Mouse (Mus musculus) forebrain, embryonic 15.5 days (tissue): ENCODE measurements around the gene Raet1e. TPM values are rescaled to one million over a fixed set of nuclear protein-coding genes. Genes with fewer than 3 reads are reported as not detected.
"Not testable (repeated sequence)": the region's sequence is repeated elsewhere in the genome, so short reads cannot be mapped to it uniquely, and the experiment has no call there.

Experiments
- ATAC-seq: fragments of 200-750 bp; cut with Nextera tagmentation; replicated peaks from 2 replicates; pipeline ENCODE4 v1.8.0; 2017; ENCODE audit warnings: mild to moderate bottlenecking, moderate TSS enrichment, moderate library complexity
- H3K27ac ChIP-seq: fragments of 300-500 bp; sonication (generic); replicated peaks from 2 replicates; pipeline ENCODE4 v1.5.1; 2015; ENCODE audit warnings: mild to moderate bottlenecking, inconsistent platforms
- H3K27me3 ChIP-seq: fragments of 300-500 bp; sonication (generic); 2 replicates; pipeline ENCODE4 v1.6.1; 2015; ENCODE audit warnings: inconsistent platforms
- H3K36me3 ChIP-seq: fragments of 300-500 bp; sonication (generic); 2 replicates; pipeline ENCODE4 v1.6.1; 2015; ENCODE audit warnings: mild to moderate bottlenecking, inconsistent platforms
- H3K4me1 ChIP-seq: fragments of 300-500 bp; sonication (generic); 2 replicates; pipeline ENCODE4 v1.6.1; 2015; ENCODE audit warnings: inconsistent platforms
- H3K4me2 ChIP-seq: fragments of 300-500 bp; sonication (generic); replicated peaks from 2 replicates; pipeline ENCODE4 v1.6.1; 2015; ENCODE audit warnings: mild to moderate bottlenecking, inconsistent platforms
- H3K4me3 ChIP-seq: fragments of 300-500 bp; sonication (generic); 2 replicates; pipeline ENCODE4 v1.5.1; 2015; ENCODE audit warnings: mild to moderate bottlenecking, inconsistent platforms
- H3K9ac ChIP-seq: fragments of 300-500 bp; sonication (generic); replicated peaks from 2 replicates; pipeline ENCODE4 v1.6.1; 2015; ENCODE audit warnings: mild to moderate bottlenecking, inconsistent platforms
- H3K9me3 ChIP-seq: fragments of 300-500 bp; sonication (generic); 2 replicates; pipeline ENCODE4 v1.6.1; 2016; ENCODE audit warnings: inconsistent platforms
- WGBS: fragments of 180-500 bp; shearing (Covaris S2); methylation state at CpG from one replicate; pipeline ENCODE4 v1.1.7; 2015; ENCODE audit warnings: mixed read lengths; 5-methylcytosine and 5-hydroxymethylcytosine counted together
- polyA plus RNA-seq: library from polyadenylated mRNA; unstranded; fragments of >200 nt; fragmentation: Nextera tagmentation; extraction: Ambion mirVana; gene quantifications from 2 replicates; pipeline ENCODE4 v1.2.1, GENCODE M21; 2015

Gene Raet1e
- polyA plus RNA-seq, 1 experiment from 2014 or later = 0.90 TPM

GRCm38 (mm10) chr10:22172431-22173334, 14.3 kb downstream of the Raet1e start:
- not testable (repeated sequence) for H3K9ac ChIP-seq, H3K27ac ChIP-seq, H3K9me3 ChIP-seq, H3K27me3 ChIP-seq, H3K4me2 ChIP-seq, H3K36me3 ChIP-seq, H3K4me3 ChIP-seq, H3K4me1 ChIP-seq
- peak; percentile 11; the same call in 1 of the 2 replicates for ATAC-seq
- 72% methylated on average over 4 of the region's 5 CpGs for WGBS

DNA sequence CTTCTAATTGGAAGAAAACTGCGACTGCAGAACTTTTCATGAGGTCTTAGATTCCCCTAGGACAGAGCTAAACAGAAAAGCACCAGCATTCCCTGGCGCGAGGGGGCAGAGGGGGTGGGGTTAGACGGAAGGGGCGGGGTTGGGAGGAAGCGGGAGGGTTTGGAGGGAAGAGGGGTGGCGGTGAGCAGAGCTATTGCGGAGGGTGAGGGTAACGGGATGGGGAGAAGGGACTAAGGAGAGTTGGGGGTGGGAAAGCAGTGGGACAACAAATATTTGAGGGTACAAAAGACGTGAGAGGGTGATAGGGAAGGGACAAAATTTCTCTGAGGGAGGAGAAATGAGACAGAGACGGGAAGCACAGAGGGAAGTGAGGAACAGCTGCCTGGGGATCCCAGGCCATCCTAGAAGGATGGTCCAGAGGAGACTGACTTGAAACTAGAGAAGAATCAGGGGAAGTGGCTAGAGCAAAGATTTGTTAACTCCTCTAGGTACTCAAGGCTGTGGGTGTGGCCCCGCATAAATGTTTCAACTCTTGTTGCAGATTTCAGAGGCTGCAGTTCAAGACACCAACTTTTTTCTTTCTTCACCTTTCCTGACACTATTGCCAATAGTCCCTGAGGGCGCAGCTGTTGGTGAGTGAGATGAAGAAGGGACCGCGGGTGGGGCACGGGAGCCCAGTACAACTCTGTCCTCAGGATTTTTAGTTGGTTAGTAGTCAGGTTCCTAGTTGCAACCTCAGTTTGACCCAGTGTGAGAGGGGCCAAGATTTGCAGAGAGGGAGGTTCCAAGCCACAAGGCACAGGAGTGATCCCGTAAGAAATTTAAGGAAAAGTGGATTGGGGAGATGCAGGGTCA, 15.2 kb downstream of the Raet1e start:
- peak; percentile 77 for ATAC-seq
- WGBS = 16% methylated on average over 11 of the region's 17 CpGs

GRCm38 (mm10) chr10:22174190-22174487, 15.8 kb downstream of the Raet1e start:
- not testable (repeated sequence) for H3K27ac ChIP-seq, H3K4me1 ChIP-seq, H3K9me3 ChIP-seq, H3K4me3 ChIP-seq, H3K4me2 ChIP-seq, H3K27me3 ChIP-seq, H3K9ac ChIP-seq, ATAC-seq, H3K36me3 ChIP-seq
- 75% methylated on average over 2 of the region's 2 CpGs for WGBS

More for the DNA sequence above, 15.2 kb downstream of the Raet1e start:
- H3K36me3 ChIP-seq, H3K27ac ChIP-seq, H3K4me3 ChIP-seq, H3K4me2 ChIP-seq, H3K27me3 ChIP-seq, H3K9ac ChIP-seq, H3K4me1 ChIP-seq, H3K9me3 ChIP-seq: not testable (repeated sequence)

DNA sequence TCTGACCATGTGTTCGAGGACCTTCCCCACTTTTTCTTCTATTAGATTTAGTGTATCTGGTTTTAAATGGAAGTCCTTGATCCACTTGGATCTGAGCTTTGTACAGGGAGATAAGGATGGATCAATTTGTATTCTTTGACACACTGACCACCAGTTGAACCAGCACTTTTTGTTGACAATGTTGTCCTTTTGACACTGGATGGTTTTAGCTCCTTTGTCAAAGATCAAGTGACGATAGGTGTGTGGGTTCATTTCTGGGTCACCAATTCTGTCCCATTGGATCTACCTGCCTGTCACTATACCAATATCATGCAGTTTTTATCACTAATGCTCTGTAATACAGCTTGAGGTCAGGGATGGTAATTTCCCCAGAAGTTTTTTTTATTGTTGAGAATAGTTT, 18.1 kb downstream of the Raet1e start:
- H3K4me3 ChIP-seq, H3K27ac ChIP-seq, ATAC-seq, H3K9me3 ChIP-seq, H3K27me3 ChIP-seq, H3K9ac ChIP-seq, H3K36me3 ChIP-seq, H3K4me1 ChIP-seq, H3K4me2 ChIP-seq: not testable (repeated sequence)
- 94% methylated on average over 2 of the region's 2 CpGs for WGBS

DNA sequence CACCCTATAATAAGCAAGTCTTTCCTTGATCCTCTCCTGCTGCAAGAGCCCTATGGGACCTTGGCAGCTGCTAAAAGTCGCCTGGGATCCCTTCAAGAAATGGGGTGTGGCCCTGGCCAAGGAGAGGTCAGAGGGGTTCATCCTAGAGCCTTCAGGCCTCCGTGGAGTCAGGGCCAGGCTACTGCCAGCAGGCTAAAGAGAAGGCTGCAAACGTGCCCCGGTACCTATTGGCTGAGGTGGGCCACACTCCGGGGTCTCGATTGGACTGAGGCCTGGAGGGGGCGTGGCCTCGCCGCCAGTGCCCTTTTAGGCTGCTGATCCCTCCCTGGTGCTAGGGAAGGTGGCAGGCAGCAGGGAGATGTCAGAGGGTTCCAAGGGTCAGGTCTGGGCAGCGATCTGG, 32.7 kb downstream of the Raet1e start:
- not testable (repeated sequence) for H3K4me1 ChIP-seq, H3K36me3 ChIP-seq, H3K4me3 ChIP-seq, H3K27me3 ChIP-seq, H3K9ac ChIP-seq, H3K27ac ChIP-seq, H3K9me3 ChIP-seq, H3K4me2 ChIP-seq
- peak; percentile 64 for ATAC-seq
- under 1% methylated on average over 10 of the region's 10 CpGs for WGBS

DNA sequence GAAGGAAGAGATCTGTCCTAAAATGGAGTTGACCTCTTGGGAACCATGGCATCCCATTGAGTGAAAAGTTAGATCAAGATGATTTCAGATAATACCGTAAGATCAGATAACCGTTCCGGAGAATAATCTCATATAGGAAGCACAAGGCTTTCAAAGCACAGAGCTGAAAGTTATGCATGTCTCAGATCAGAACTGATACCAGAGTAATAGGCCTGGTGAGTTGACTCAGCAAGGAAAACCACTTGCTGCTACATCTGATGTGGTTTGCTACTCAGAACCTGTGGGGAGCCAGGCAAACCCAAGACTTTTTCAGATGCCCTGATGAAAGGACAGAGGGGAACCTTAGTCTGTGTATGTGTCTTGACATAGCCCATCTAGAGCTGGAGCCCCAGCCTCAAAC, 43.0 kb downstream of the Raet1e start:
- not testable (repeated sequence) for H3K36me3 ChIP-seq, ATAC-seq, H3K4me3 ChIP-seq, H3K27ac ChIP-seq, H3K4me2 ChIP-seq, H3K9me3 ChIP-seq, H3K4me1 ChIP-seq, H3K9ac ChIP-seq, H3K27me3 ChIP-seq
- WGBS = 100% methylated on average over 2 of the region's 3 CpGs

DNA sequence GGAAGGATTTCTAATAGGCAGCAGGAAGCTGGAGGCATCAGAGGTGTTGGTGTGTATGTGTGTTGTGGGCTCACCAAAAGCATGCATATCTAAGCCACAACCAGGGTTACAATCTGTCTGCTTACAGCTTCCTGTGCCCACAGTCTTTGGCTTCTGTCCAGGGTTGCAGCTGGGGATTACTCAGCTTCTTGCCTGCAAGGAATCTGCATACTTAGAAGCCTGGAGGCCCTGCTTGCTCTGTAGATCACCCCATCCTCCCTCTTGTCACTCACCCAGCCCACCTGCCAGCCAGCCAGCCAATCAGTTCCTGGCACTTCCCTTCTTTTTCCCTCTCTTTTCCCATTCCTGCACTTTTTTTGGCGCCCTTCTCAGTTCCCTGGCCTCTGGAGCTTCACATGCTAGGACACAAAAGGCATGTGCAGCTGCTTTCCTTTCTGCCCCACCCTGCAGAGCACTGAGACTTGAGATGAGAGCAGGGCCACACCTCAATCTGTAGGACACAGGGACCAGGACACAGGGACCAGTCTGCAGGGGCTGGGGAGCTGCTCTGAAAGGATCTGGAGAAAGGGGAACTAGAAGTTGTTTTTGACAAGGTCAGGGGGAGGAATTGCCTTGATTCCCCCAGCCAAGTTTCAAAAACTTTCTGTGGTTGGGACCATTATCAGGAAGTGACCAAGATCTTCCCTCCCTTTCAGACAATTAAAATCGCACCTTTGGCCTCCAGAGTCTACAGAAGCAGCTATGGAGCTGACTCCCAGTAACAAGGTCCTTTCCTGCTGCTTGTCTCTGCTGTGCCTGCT, 44.6 kb downstream of the Raet1e start:
- not testable (repeated sequence) for H3K27me3 ChIP-seq, H3K9ac ChIP-seq, H3K4me2 ChIP-seq, H3K36me3 ChIP-seq, H3K9me3 ChIP-seq, H3K4me1 ChIP-seq, H3K27ac ChIP-seq, H3K4me3 ChIP-seq
- WGBS = no CpG with 5 or more reads among the region's 2 CpGs
- peak; percentile 92 for ATAC-seq

DNA sequence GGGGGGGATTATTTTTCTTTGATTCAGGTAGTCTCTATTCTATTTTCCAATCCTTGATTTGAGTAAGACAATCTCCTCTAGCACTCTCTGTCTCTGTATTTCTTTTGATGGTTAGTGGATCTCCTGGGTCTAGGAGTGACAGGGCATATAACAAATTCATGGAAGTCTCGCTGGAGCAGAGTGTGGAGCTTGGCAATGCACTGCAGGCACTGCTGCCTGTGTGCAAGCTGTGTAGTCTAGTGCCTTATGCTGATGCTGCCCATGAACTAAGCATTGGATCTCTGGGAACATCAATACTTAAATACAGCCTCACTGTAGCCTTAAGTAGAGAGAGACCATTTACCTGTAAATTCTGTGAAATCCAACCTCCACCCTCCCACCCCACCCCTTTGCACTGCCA, 48.1 kb downstream of the Raet1e start:
- H3K9ac ChIP-seq, H3K4me3 ChIP-seq, H3K4me2 ChIP-seq, H3K27ac ChIP-seq, ATAC-seq, H3K36me3 ChIP-seq, H3K9me3 ChIP-seq, H3K27me3 ChIP-seq, H3K4me1 ChIP-seq: not testable (repeated sequence)
- WGBS = 46% methylated on average over 1 of the region's 1 CpGs

- not testable (repeated sequence) for H3K4me1 ChIP-seq, H3K27me3 ChIP-seq, H3K27ac ChIP-seq, H3K9me3 ChIP-seq, H3K4me2 ChIP-seq, H3K36me3 ChIP-seq, H3K9ac ChIP-seq, H3K4me3 ChIP-seq
- ATAC-seq = peak; percentile 74; the same call in 1 of the 2 replicates
- 2% methylated on average over 8 of the region's 11 CpGs for whole genome bisulfite sequencing
Measured at GRCm38 (mm10) chr10:22212012-22212696, 53.8 kb downstream of the Raet1e start.

DNA sequence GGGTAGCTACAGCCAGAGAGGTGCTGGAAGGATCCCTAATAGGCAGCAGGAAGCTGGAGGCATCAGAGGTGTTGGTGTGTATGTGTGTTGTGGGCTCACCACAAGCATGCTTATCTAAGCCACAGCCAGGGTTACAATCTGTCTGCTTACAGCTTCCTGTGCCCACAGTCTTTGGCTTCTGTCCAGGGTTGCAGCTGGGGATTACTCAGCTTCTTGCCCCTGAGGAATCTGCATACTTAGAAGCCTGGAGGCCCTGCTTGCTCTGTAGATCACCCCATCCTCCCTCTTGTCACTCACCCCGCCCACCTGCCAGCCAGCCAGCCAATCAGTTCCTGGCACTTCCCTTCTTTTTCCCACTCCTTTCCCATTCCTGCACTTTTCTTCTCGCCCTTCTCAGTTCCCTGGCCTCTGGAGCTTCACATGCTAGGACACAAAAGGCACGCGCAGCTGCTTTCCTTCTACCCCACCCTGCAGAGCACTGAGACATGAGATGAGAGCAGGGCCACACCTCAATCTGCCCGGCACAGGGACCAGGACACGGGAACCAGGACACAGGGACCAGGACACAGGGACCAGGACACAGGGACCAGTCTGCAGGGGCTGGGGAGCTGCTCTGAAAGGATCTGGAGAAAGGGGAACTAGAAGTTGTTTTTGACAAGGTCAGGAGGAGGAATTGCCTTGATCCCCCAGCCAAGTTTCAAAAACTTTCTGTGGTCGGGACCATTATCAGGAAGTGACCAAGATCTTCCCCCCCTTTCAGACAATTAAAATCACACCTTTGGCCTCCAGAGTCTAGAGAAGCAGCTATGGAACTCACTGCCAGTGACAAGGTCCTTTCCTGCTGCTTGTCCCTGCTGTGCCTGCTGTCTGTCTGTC, 65.3 kb downstream of the Raet1e start:
- not testable (repeated sequence) for H3K4me2 ChIP-seq, H3K4me1 ChIP-seq, H3K36me3 ChIP-seq, H3K27me3 ChIP-seq, H3K4me3 ChIP-seq, H3K9me3 ChIP-seq, H3K9ac ChIP-seq, H3K27ac ChIP-seq
- peak; percentile 89 for ATAC-seq
- WGBS = no CpG with 5 or more reads among the region's 7 CpGs

DNA sequence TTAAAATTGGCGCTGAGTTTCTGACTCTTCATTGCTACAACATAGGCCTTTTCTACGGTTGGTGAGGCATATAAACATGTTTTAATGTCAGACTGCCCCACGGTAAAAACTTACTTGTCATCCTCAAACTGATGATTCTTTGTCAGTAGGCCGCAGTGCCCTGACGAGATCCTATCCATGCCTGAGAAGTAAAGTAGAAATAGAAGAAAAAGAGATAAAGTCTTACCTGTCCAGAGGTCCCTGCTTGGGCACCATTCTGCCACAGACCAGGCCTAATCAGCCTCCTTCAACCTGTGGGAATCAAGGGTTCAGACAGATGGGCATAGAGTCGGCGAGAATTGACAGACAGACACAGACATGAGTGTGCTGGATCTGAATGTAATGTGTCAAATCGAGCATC, 106.7 kb downstream of the Raet1e start:
- no peaks in the 10 kb centered on the region for H3K4me1 ChIP-seq
- WGBS = 92% methylated on average over 8 of the region's 8 CpGs
- no peak for ATAC-seq
- no peak overlapping the region for H3K4me2 ChIP-seq
- H3K9me3 ChIP-seq = peaks cover 7% of the 10 kb centered on the region; the same call in 1 of the 2 replicates
- no peak overlapping the region for H3K27ac ChIP-seq
- no peaks in the 10 kb centered on the region for H3K27me3 ChIP-seq
- H3K4me3 ChIP-seq = no peak overlapping the region
- H3K9ac ChIP-seq = no peak overlapping the region
- no peaks in the 10 kb centered on the region for H3K36me3 ChIP-seq
